Mouse (Mus musculus) ovary, postnatal 36 days (tissue): ENCODE data around the gene Fetub.

Experiments
- DNase-seq: peaks from one replicate; pipeline ENCODE4 v3.0.0; 2022; ENCODE audit warnings: low spot score, mixed read lengths

The Fetub gene

GRCm38 (mm10) chr16:22963293-22963692, 45.2 kb downstream of the Fetub start:
- DNase-seq, result no peak

GRCm38 (mm10) chr16:22967383-22968030, 49.4 kb downstream of the Fetub start:
- no peak for DNase-seq
